Mouse (Mus musculus): ENCODE data around the gene Lrch1. TPM values are rescaled to one million over a fixed set of nuclear protein-coding genes. Genes with fewer than 3 reads are reported as not detected.
A peak's percentile ranks its signal among the peaks of the same experiment; 100 is the strongest.

Lrch1 gene
- polyA plus RNA-seq, 1 experiment from 2014 or later = 10.1 TPM

DNA sequence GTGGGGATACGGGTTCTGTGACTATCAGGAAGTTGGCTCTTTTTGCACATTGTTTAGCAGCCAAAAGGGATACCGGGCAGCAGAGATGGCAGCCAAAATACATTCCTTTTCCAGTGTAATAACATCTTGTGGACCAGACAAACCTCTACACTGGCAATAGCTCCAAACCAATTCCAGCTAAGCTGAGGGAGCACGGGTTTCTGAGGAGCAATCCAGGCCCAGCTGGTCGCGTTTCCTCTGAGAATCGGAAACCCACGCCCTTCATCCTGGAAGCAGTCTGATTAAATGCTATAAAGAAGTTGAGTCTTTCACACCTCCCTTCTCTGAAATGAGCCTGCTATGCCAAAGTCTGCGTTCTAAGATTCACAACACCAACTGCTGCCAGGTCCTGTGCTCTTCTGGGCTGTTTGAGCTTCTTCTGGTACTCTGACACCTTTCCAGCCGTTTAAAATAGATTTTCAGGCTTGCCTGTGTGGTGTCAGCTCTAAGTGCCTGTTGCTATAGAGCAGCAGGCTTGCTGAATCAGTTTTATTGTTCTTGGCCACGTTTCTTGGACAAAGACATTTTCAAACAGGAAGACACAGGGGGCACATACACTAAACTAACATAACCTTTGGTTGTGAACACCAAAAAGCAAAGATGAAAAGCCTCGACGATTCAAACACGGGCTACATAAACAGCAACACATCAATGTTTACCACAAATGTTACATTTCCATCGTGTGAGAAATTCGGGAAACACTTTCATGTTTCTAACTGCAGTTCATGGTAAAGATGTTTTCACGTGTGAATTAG lies 94.5 kb downstream of the Lrch1 start:
- H3K36me3 ChIP-seq (replicated peaks; ENCODE audit: control insufficient read depth, insufficient read depth, low read depth, low read length) = no peaks in the 10 kb centered on the region
- 46% methylated on average over 16 of the region's 16 CpGs for WGBS
- no peak overlapping the region for H3K4me2 ChIP-seq (ENCODE audit: low read depth, low read length)
- DNase-seq (ENCODE audit: low spot score) = peak; percentile 39
- ATAC-seq (replicated peaks; ENCODE audit: insufficient number of reproducible peaks, low FRiP score, low TSS enrichment, low read depth) = no peak
- H3K27me3 ChIP-seq (ENCODE audit: control insufficient read depth, insufficient read depth, low read length) = no peaks in the 10 kb centered on the region
- peak overlapping the region; percentile 36; the same call in 1 of the 2 replicates for H3K27ac ChIP-seq (replicated peaks; ENCODE audit: low read depth, low read length)
- H3K4me3 ChIP-seq (ENCODE audit: low read depth, low read length) = no peak overlapping the region
- H3K9me3 ChIP-seq (replicated peaks; ENCODE audit: control insufficient read depth, low read length) = no peaks in the 10 kb centered on the region
- H3K9ac ChIP-seq (replicated peaks; ENCODE audit: low read length) = peak overlapping the region; percentile 42; the same call in 1 of the 2 replicates
- H3K4me1 ChIP-seq (ENCODE audit: control insufficient read depth, insufficient read depth, low read length) = no peaks in the 10 kb centered on the region

DNA sequence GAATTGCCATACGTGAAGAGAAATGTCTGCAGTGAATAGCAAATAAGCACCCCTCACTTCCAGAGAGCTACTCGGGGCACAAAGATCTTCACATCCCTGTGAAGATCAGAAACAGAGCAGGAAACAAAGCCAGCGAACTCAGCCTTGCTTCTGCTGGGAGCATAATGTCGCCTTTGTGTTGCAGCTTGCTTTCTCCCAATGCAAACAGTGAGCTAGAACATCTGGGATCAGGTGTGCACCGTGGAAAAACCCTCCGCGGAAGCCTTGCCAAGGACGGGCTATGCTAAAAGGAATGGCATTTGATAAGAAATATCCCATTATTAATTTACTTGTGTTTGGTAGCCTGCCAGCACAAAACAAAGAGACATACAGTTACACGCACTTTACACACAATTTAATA lies 95.8 kb downstream of the Lrch1 start:
- ATAC-seq (replicated peaks; ENCODE audit: insufficient number of reproducible peaks, low FRiP score, low TSS enrichment, low read depth) = no peak
- H3K9me3 ChIP-seq (replicated peaks; ENCODE audit: control insufficient read depth, low read length) = no peaks in the 10 kb centered on the region
- H3K4me1 ChIP-seq (ENCODE audit: control insufficient read depth, insufficient read depth, low read length) = no peaks in the 10 kb centered on the region
- 30% methylated on average over 9 of the region's 9 CpGs for WGBS
- peak; percentile 37 for DNase-seq (ENCODE audit: low spot score)
- H3K27ac ChIP-seq (replicated peaks; ENCODE audit: low read depth, low read length) = 0 out of 2 replicates have a peak overlapping the region, but pooled peaks have one; percentile 41
- no peaks in the 10 kb centered on the region for H3K36me3 ChIP-seq (replicated peaks; ENCODE audit: control insufficient read depth, insufficient read depth, low read depth, low read length)
- no peak overlapping the region for H3K4me3 ChIP-seq (ENCODE audit: low read depth, low read length)
- no peak overlapping the region for H3K9ac ChIP-seq (replicated peaks; ENCODE audit: low read length)
- no peaks in the 10 kb centered on the region for H3K27me3 ChIP-seq (ENCODE audit: control insufficient read depth, insufficient read depth, low read length)
- H3K4me2 ChIP-seq (ENCODE audit: low read depth, low read length) = no peak overlapping the region

DNA sequence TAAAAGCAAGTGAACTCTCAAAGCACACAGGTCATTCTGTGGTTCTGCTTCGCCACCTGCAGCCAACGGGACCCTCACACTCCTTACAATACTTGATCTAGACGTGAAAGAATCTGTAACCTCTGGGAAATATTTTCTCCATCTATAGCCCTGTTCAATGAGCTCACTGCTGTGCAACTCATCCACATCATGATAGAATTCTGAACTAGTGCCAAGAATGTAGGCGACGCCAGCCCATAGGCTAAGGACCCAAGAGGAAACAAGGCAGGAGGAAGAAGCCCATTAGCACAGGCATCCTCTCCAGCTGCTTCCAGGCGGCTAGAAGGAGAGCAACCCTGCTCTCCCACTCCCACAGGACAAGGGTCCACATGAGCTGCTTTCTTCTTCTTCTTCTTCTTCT lies 98.7 kb downstream of the Lrch1 start:
- no peaks in the 10 kb centered on the region for H3K27me3 ChIP-seq (ENCODE audit: control insufficient read depth, insufficient read depth, low read length)
- H3K36me3 ChIP-seq (replicated peaks; ENCODE audit: control insufficient read depth, insufficient read depth, low read depth, low read length) = no peaks in the 10 kb centered on the region
- no peak overlapping the region for H3K4me3 ChIP-seq (ENCODE audit: low read depth, low read length)
- no peak overlapping the region for H3K4me2 ChIP-seq (ENCODE audit: low read depth, low read length)
- no peak for DNase-seq (ENCODE audit: low spot score)
- no peaks in the 10 kb centered on the region for H3K4me1 ChIP-seq (ENCODE audit: control insufficient read depth, insufficient read depth, low read length)
- no peak for ATAC-seq (replicated peaks; ENCODE audit: insufficient number of reproducible peaks, low FRiP score, low TSS enrichment, low read depth)
- no peaks in the 10 kb centered on the region for H3K9me3 ChIP-seq (replicated peaks; ENCODE audit: control insufficient read depth, low read length)
- 82% methylated on average over 6 of the region's 6 CpGs for WGBS
- H3K9ac ChIP-seq (replicated peaks; ENCODE audit: low read length) = no peak overlapping the region
- no peak overlapping the region for H3K27ac ChIP-seq (replicated peaks; ENCODE audit: low read depth, low read length)

DNA sequence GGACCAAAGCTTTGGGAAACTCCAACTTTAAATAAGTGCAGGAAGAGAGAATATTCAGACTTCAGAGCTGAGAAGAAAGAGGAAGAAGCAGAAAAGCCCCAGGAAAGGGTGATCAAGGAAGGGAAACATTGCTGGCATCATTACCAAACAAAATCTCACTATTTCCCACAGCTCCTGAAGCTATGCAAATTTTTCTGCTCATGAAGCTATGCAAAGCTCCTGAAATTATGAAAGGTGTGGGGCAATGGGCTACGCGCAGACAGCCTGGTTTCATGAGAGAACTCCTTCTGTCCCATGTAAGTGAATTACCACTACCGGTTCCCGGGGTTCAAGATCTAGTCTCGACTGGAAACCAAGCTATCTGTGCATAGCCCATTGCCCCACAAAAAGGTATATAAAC lies 99.5 kb downstream of the Lrch1 start:
- Histone ChIP-seq H3K36me3 (replicated peaks; ENCODE audit: control insufficient read depth, insufficient read depth, low read depth, low read length) (no peaks in the 10 kb centered on the region), H3K9ac (replicated peaks; ENCODE audit: low read length) (no peak overlapping the region), H3K4me3 (ENCODE audit: low read depth, low read length) (no peak overlapping the region), H3K4me1 (ENCODE audit: control insufficient read depth, insufficient read depth, low read length) (no peaks in the 10 kb centered on the region), H3K27me3 (ENCODE audit: control insufficient read depth, insufficient read depth, low read length) (no peaks in the 10 kb centered on the region), H3K27ac (replicated peaks; ENCODE audit: low read depth, low read length) (no peak overlapping the region), H3K4me2 (ENCODE audit: low read depth, low read length) (no peak overlapping the region), H3K9me3 (replicated peaks; ENCODE audit: control insufficient read depth, low read length) (no peaks in the 10 kb centered on the region)
- WGBS = 95% methylated on average over 5 of the region's 5 CpGs
- DNase-seq (ENCODE audit: low spot score) = no peak
- no peak for ATAC-seq (replicated peaks; ENCODE audit: insufficient number of reproducible peaks, low FRiP score, low TSS enrichment, low read depth)

DNA sequence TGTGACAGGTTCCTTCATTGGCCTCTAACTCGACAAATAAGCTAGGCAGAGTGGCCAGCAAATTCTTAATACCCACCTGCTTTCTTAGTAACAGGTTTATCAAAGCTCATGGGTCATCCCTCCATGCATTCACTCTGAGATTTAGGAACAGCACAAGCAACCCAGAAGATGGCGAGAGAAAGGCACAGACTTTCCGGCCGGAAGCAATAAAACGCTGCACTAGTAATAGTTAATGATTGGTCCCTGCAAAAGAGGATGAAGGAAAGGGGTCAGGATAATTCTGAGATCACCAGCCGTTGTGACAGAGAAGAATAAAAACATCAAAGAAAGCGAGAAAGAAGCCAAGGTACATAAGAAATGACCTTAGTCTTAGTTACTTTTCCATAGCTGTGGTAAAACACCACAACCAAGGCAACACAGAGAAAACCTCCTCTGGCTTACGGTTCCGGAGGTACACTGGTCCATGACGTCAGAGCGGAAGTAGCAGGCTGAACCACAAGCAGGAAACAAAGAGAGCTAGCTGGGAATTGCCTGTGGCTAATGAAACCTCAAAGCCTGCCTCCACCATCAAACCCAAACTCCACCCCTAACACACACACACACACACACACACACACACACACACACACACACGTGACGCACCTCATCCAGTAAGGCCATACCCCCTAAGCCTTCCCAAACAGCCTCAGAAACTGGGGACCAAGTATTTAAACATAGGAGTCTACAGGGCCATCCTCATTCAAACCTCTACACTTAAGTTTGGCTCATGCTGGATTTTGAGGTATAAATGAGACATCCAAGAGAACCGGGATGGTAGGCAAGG lies 100.2 kb downstream of the Lrch1 start:
- Histone ChIP-seq H3K36me3 (replicated peaks; ENCODE audit: control insufficient read depth, insufficient read depth, low read depth, low read length) (no peaks in the 10 kb centered on the region), H3K4me1 (ENCODE audit: control insufficient read depth, insufficient read depth, low read length) (no peaks in the 10 kb centered on the region), H3K27me3 (ENCODE audit: control insufficient read depth, insufficient read depth, low read length) (no peaks in the 10 kb centered on the region), H3K9ac (replicated peaks; ENCODE audit: low read length) (no peak overlapping the region), H3K27ac (replicated peaks; ENCODE audit: low read depth, low read length) (no peak overlapping the region), H3K4me2 (ENCODE audit: low read depth, low read length) (no peak overlapping the region), H3K4me3 (ENCODE audit: low read depth, low read length) (no peak overlapping the region), H3K9me3 (replicated peaks; ENCODE audit: control insufficient read depth, low read length) (no peaks in the 10 kb centered on the region)
- WGBS = 73% methylated on average over 14 of the region's 14 CpGs
- DNase-seq (ENCODE audit: low spot score) (no peak), ATAC-seq (replicated peaks; ENCODE audit: insufficient number of reproducible peaks, low FRiP score, low TSS enrichment, low read depth) (no peak)

DNA sequence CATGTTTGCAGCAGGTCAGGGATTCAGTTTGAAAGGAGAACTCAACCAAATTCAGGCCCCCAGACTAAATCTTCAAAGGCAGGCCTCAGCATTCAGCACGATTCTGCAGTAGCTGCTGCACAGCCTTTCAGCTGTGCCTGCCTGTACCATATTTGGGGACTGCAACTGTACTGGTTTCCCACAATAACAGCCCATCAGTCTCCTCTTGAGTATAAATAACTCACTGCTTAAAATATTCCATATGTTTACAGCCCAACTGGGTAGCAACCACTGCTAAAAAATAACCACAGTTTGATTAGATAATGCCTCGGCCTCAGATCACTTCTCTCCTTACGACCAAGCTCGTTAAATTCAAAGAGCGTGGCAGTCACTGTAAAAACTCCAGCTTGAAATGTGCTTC lies 101.0 kb downstream of the Lrch1 start:
- Histone ChIP-seq H3K4me3 (ENCODE audit: low read depth, low read length) (no peak overlapping the region), H3K9me3 (replicated peaks; ENCODE audit: control insufficient read depth, low read length) (no peaks in the 10 kb centered on the region), H3K4me2 (ENCODE audit: low read depth, low read length) (no peak overlapping the region), H3K27ac (replicated peaks; ENCODE audit: low read depth, low read length) (no peak overlapping the region), H3K36me3 (replicated peaks; ENCODE audit: control insufficient read depth, insufficient read depth, low read depth, low read length) (no peaks in the 10 kb centered on the region), H3K9ac (replicated peaks; ENCODE audit: low read length) (no peak overlapping the region), H3K4me1 (ENCODE audit: control insufficient read depth, insufficient read depth, low read length) (no peaks in the 10 kb centered on the region), H3K27me3 (ENCODE audit: control insufficient read depth, insufficient read depth, low read length) (no peaks in the 10 kb centered on the region)
- WGBS = 55% methylated on average over 5 of the region's 5 CpGs
- ATAC-seq (replicated peaks; ENCODE audit: insufficient number of reproducible peaks, low FRiP score, low TSS enrichment, low read depth) (no peak), DNase-seq (ENCODE audit: low spot score) (peak; percentile 21)

DNA sequence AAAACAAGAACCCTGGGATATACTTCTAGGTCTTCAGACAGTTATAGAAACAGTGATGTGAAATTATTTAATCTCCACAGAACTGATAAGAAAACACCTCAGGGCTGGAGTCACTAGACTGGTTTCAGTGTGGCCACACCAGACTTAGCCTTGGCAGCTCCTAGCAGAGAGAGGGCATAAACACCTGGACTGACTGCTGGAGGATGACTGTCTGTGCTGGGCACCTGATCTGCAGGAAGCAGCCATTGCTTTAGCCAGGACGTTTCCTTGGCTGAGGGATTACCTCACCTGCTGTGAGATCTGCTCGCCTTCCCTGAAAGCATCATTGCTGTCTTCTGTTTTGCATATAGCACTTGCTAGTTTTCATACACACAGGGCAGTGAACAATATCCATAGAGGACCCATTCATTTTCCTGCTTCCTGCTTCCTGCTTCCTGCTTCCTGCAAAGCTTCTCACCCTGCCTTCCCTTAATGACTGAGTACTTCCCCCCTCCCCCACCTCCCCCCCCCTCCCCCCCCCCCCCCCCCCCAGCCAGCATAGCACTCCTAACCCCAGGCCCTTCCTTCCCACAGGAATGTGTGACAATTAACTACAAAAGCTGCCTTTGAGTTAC lies 101.9 kb downstream of the Lrch1 start:
- H3K4me3 ChIP-seq (ENCODE audit: low read depth, low read length) = no peak overlapping the region
- no peak overlapping the region for H3K9ac ChIP-seq (replicated peaks; ENCODE audit: low read length)
- DNase-seq (ENCODE audit: low spot score) (no peak), ATAC-seq (replicated peaks; ENCODE audit: insufficient number of reproducible peaks, low FRiP score, low TSS enrichment, low read depth) (no peak)
- no peak overlapping the region for H3K27ac ChIP-seq (replicated peaks; ENCODE audit: low read depth, low read length)
- H3K27me3 ChIP-seq (ENCODE audit: control insufficient read depth, insufficient read depth, low read length) = no peaks in the 10 kb centered on the region
- no peak overlapping the region for H3K4me2 ChIP-seq (ENCODE audit: low read depth, low read length)
- no peaks in the 10 kb centered on the region for H3K4me1 ChIP-seq (ENCODE audit: control insufficient read depth, insufficient read depth, low read length)
- no peaks in the 10 kb centered on the region for H3K36me3 ChIP-seq (replicated peaks; ENCODE audit: control insufficient read depth, insufficient read depth, low read depth, low read length)
- WGBS = 33% methylated on average over 2 of the region's 2 CpGs
- H3K9me3 ChIP-seq (replicated peaks; ENCODE audit: control insufficient read depth, low read length) = no peaks in the 10 kb centered on the region

DNA sequence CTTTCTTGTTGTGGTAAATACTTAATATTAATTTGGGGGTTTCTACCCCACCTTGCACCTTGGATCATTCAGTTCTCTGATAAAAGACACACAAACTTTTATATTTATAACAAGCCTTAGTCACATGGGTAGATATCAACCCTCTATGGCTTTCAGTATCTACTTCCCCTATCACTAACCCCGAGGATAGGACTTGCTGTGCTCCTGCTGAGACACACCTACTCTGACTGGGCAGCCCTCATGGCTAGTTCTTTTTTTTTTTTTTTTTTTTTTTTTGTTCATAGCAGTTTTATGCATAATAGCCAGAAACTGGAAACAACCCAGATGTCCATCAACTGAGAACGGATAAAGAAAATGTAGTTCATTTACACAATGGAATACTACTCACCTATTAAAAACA lies 106.0 kb downstream of the Lrch1 start:
- H3K27ac ChIP-seq (replicated peaks; ENCODE audit: low read depth, low read length) = no peak overlapping the region

More for the DNA sequence above, 106.0 kb downstream of the Lrch1 start:
- WGBS = 78% methylated on average over 2 of the region's 2 CpGs
- no peak overlapping the region for H3K4me2 ChIP-seq (ENCODE audit: low read depth, low read length)
- no peak for DNase-seq (ENCODE audit: low spot score)
- no peaks in the 10 kb centered on the region for H3K4me1 ChIP-seq (ENCODE audit: control insufficient read depth, insufficient read depth, low read length)
- no peak overlapping the region for H3K4me3 ChIP-seq (ENCODE audit: low read depth, low read length)
- H3K36me3 ChIP-seq (replicated peaks; ENCODE audit: control insufficient read depth, insufficient read depth, low read depth, low read length) = no peaks in the 10 kb centered on the region
- no peaks in the 10 kb centered on the region for H3K9me3 ChIP-seq (replicated peaks; ENCODE audit: control insufficient read depth, low read length)
- no peaks in the 10 kb centered on the region for H3K27me3 ChIP-seq (ENCODE audit: control insufficient read depth, insufficient read depth, low read length)
- H3K9ac ChIP-seq (replicated peaks; ENCODE audit: low read length) = no peak overlapping the region
- ATAC-seq (replicated peaks; ENCODE audit: insufficient number of reproducible peaks, low FRiP score, low TSS enrichment, low read depth) = no peak
